Mouse (Mus musculus): ENCODE measurements around the gene Tldc2. TPM values are rescaled to one million over a fixed set of nuclear protein-coding genes. Genes with fewer than 3 reads are reported as not detected.

Tldc2 gene
- polyA plus RNA-seq, 1 experiment from 2014 or later: not detected

GRCm38 (mm10) chr2:157130813-157131514, 44.1 kb downstream of the Tldc2 start:
- no peak overlapping the region for H3K9ac ChIP-seq
- ATAC-seq (ENCODE audit: insufficient number of reproducible peaks, insufficient read depth, low FRiP score, low TSS enrichment, low read depth): no peak
- H3K9me3 ChIP-seq: no peaks in the 10 kb centered on the region
- H3K36me3 ChIP-seq: peaks cover 5% of the 10 kb centered on the region; the same call in 1 of the 2 replicates
- 79% methylated on average over 8 of the region's 8 CpGs for WGBS
- no peak overlapping the region for H3K4me3 ChIP-seq
- no peaks in the 10 kb centered on the region for H3K27me3 ChIP-seq
- H3K4me2 ChIP-seq: no peak overlapping the region
- peaks cover 8% of the 10 kb centered on the region for H3K4me1 ChIP-seq
- H3K27ac ChIP-seq: no peak overlapping the region

- no peak overlapping the region for H3K4me3 ChIP-seq
- peaks cover 8% of the 10 kb centered on the region for H3K4me1 ChIP-seq
- 94% methylated on average over 1 of the region's 1 CpGs for WGBS
- H3K36me3 ChIP-seq: no peaks in the 10 kb centered on the region
- H3K27ac ChIP-seq: no peak overlapping the region
- no peaks in the 10 kb centered on the region for H3K9me3 ChIP-seq
- H3K4me2 ChIP-seq: no peak overlapping the region
- no peaks in the 10 kb centered on the region for H3K27me3 ChIP-seq
- no peak overlapping the region for H3K9ac ChIP-seq
- ATAC-seq (ENCODE audit: insufficient number of reproducible peaks, insufficient read depth, low FRiP score, low TSS enrichment, low read depth): no peak
These were observed 45.2 kb downstream of the Tldc2 start for GRCm38 (mm10) chr2:157132086-157132485.

- Histone ChIP-seq H3K9me3 (no peaks in the 10 kb centered on the region), H3K27ac (no peak overlapping the region), H3K36me3 (no peaks in the 10 kb centered on the region), H3K4me1 (peaks cover 8% of the 10 kb centered on the region), H3K27me3 (no peaks in the 10 kb centered on the region), H3K9ac (no peak overlapping the region), H3K4me3 (no peak overlapping the region), H3K4me2 (no peak overlapping the region)
- no peak for ATAC-seq (ENCODE audit: insufficient number of reproducible peaks, insufficient read depth, low FRiP score, low TSS enrichment, low read depth)
- WGBS: 74% methylated on average over 3 of the region's 3 CpGs
These were observed 46.1 kb downstream of the Tldc2 start for GRCm38 (mm10) chr2:157132686-157133540.

GRCm38 (mm10) chr2:157133769-157134478, 47.1 kb downstream of the Tldc2 start:
- Histone ChIP-seq H3K36me3 (no peaks in the 10 kb centered on the region), H3K9ac (peak overlapping the region; percentile 81), H3K9me3 (no peaks in the 10 kb centered on the region), H3K4me2 (peak overlapping the region; percentile 85), H3K27ac (no peak overlapping the region), H3K4me3 (peak overlapping the region; percentile 76), H3K27me3 (no peaks in the 10 kb centered on the region), H3K4me1 (peaks cover 8% of the 10 kb centered on the region)
- WGBS: 15% methylated on average over 11 of the region's 11 CpGs
- no peak for ATAC-seq (ENCODE audit: insufficient number of reproducible peaks, insufficient read depth, low FRiP score, low TSS enrichment, low read depth)

GRCm38 (mm10) chr2:157134479-157134931, 47.6 kb downstream of the Tldc2 start:
- ATAC-seq (ENCODE audit: insufficient number of reproducible peaks, insufficient read depth, low FRiP score, low TSS enrichment, low read depth): no peak
- peak overlapping the region; percentile 76 for H3K4me3 ChIP-seq
- 0 out of 2 replicates have a peak, but pooled peaks cover 2% of the 10 kb centered on the region for H3K9me3 ChIP-seq
- H3K4me2 ChIP-seq: peak overlapping the region; percentile 85
- H3K27me3 ChIP-seq: no peaks in the 10 kb centered on the region
- H3K36me3 ChIP-seq: no peaks in the 10 kb centered on the region
- H3K4me1 ChIP-seq: peaks cover 8% of the 10 kb centered on the region
- peak overlapping the region; percentile 81 for H3K9ac ChIP-seq
- WGBS: under 1% methylated on average over 25 of the region's 25 CpGs
- H3K27ac ChIP-seq: peak overlapping the region; percentile 79

GRCm38 (mm10) chr2:157135014-157135413, 48.2 kb downstream of the Tldc2 start, which contains the start of gene Samhd1:
TSS of gene Samhd1 (minus strand) at chr2:157135265.
- Histone ChIP-seq H3K9me3 (peaks cover 6% of the 10 kb centered on the region), H3K27ac (peak within 1 kb of the TSS; percentile 79), H3K27me3 (no peaks in the 10 kb centered on the region), H3K4me3 (peak within 1 kb of the TSS; percentile 76), H3K4me2 (peak within 1 kb of the TSS; percentile 85), H3K36me3 (no peaks in the 10 kb centered on the region), H3K9ac (peak within 1 kb of the TSS; percentile 81), H3K4me1 (peaks cover 8% of the 10 kb centered on the region)
- ATAC-seq (ENCODE audit: insufficient number of reproducible peaks, insufficient read depth, low FRiP score, low TSS enrichment, low read depth): peak; percentile 89
- WGBS: under 1% methylated on average over 32 of the region's 32 CpGs

- ATAC-seq (ENCODE audit: insufficient number of reproducible peaks, insufficient read depth, low FRiP score, low TSS enrichment, low read depth): no peak
- Histone ChIP-seq H3K27ac (peak overlapping the region; percentile 79), H3K36me3 (no peaks in the 10 kb centered on the region), H3K4me1 (peaks cover 8% of the 10 kb centered on the region), H3K27me3 (no peaks in the 10 kb centered on the region), H3K9me3 (peaks cover 10% of the 10 kb centered on the region), H3K9ac (peak overlapping the region; percentile 81), H3K4me3 (peak overlapping the region; percentile 76), H3K4me2 (peak overlapping the region; percentile 85)
- WGBS: 86% methylated on average over 10 of the region's 10 CpGs
These were observed 48.8 kb downstream of the Tldc2 start for GRCm38 (mm10) chr2:157135529-157136120.

- ATAC-seq (ENCODE audit: insufficient number of reproducible peaks, insufficient read depth, low FRiP score, low TSS enrichment, low read depth): no peak
- peaks cover 10% of the 10 kb centered on the region for H3K9me3 ChIP-seq
- no peak overlapping the region for H3K9ac ChIP-seq
- no peak overlapping the region for H3K27ac ChIP-seq
- H3K27me3 ChIP-seq: no peaks in the 10 kb centered on the region
- H3K4me2 ChIP-seq: no peak overlapping the region
- H3K36me3 ChIP-seq: no peaks in the 10 kb centered on the region
- H3K4me3 ChIP-seq: no peak overlapping the region
- peaks cover 8% of the 10 kb centered on the region for H3K4me1 ChIP-seq
- 78% methylated on average over 4 of the region's 4 CpGs for WGBS
These were observed 49.3 kb downstream of the Tldc2 start for GRCm38 (mm10) chr2:157136176-157136575.

GRCm38 (mm10) chr2:157136646-157137045, 49.8 kb downstream of the Tldc2 start:
- 73% methylated on average over 2 of the region's 2 CpGs for WGBS
- Histone ChIP-seq H3K9me3 (peaks cover 10% of the 10 kb centered on the region), H3K36me3 (no peaks in the 10 kb centered on the region), H3K9ac (no peak overlapping the region), H3K27ac (no peak overlapping the region), H3K27me3 (no peaks in the 10 kb centered on the region), H3K4me1 (peaks cover 8% of the 10 kb centered on the region), H3K4me2 (no peak overlapping the region), H3K4me3 (no peak overlapping the region)
- ATAC-seq (ENCODE audit: insufficient number of reproducible peaks, insufficient read depth, low FRiP score, low TSS enrichment, low read depth): no peak

- no peak for ATAC-seq (ENCODE audit: insufficient number of reproducible peaks, insufficient read depth, low FRiP score, low TSS enrichment, low read depth)
- Histone ChIP-seq H3K36me3 (no peaks in the 10 kb centered on the region), H3K27ac (no peak overlapping the region), H3K4me1 (peaks cover 8% of the 10 kb centered on the region), H3K9me3 (peaks cover 10% of the 10 kb centered on the region), H3K4me3 (no peak overlapping the region), H3K4me2 (no peak overlapping the region), H3K27me3 (no peaks in the 10 kb centered on the region), H3K9ac (no peak overlapping the region)
- WGBS: 87% methylated on average over 9 of the region's 9 CpGs
These were observed 51.3 kb downstream of the Tldc2 start for GRCm38 (mm10) chr2:157137959-157138731.
